Mouse (Mus musculus): ENCODE results near the gene Tmem185b. TPM values are rescaled to one million over a fixed set of nuclear protein-coding genes. Genes with fewer than 3 reads are reported as not detected.

The Tmem185b gene
- total and polyA plus RNA-seq, 3 experiments, result 25.2 to 35.8 TPM; not detected in 1

DNA sequence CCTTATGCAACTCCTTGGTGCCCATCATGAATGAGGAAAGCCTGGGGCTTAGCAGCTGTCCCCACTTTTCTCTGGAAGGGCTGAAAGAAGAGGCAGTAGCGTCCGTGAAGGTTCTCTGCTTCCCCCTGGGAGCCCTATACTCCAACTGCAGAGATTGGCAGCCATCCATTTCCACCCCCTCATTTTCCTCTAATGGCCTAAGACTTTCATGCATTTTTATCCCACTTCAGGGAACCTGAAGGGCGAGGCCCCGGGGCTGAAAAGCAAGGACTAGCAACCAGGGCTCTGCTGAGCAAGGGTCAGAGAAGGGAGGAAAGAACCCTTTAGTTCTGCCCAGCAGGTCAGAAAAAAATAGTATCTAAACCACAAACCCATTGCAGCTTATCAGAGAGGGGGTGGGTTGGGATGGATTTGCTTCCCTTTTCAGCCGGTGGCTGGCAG, 936 bp upstream of the Tmem185b start:
- Histone ChIP-seq H3K9ac (ENCODE audit: control insufficient read depth, low read depth, low read length, poor library complexity, severe bottlenecking) (peak overlapping the region; percentile 91), H3K4me3 (ENCODE audit: control insufficient read depth in 1 of 2, insufficient read depth in 1 of 2, low read depth in 2 of 2, low read length in 2 of 2) (peak overlapping the region; percentile 54 to 80)

GRCm38 (mm10) chr1:119530941-119531340, 5.0 kb downstream of the Tmem185b start:
- H3K4me1 ChIP-seq (ENCODE audit: control insufficient read depth in 1 of 2, insufficient read depth in 2 of 2, low read length in 2 of 2), result peaks cover 1 to 14% of the 10 kb centered on the region in 2 experiments; a peak in 3 of 4 replicates
- no peaks in the 10 kb centered on the region for H3K9me3 ChIP-seq (replicated peaks; ENCODE audit: insufficient read depth, low read length)
- no peak overlapping the region for H3K27ac ChIP-seq (ENCODE audit: control insufficient read depth, low read depth, low read length)
- H3K27me3 ChIP-seq (ENCODE audit: control insufficient read depth in 1 of 2, insufficient read depth in 2 of 2, low read length in 2 of 2), result no peaks in the 10 kb centered on the region
- H3K4me3 ChIP-seq (ENCODE audit: control insufficient read depth in 1 of 2, insufficient read depth in 1 of 2, low read depth in 2 of 2, low read length in 2 of 2), result no peak overlapping the region
- no peak for DNase-seq (ENCODE audit: low read depth, low spot score)
- peaks cover 17% of the 10 kb centered on the region for H3K79me2 ChIP-seq (ENCODE audit: control insufficient read depth, insufficient read depth, low read length, poor library complexity)
- TF ChIP-seq CHD2 (IDR thresholded peaks at IDR 0.05; ENCODE audit: low read length), result no peak
- no peak for TF ChIP-seq SIN3A (IDR thresholded peaks at IDR 0.05; ENCODE audit: low read length)
- TF ChIP-seq RCOR1 (IDR thresholded peaks at IDR 0.05; ENCODE audit: low read depth, low read length), result no peak
- TF ChIP-seq ELF1 (IDR thresholded peaks at IDR 0.05; ENCODE audit: low read depth, low read length), result no peak
- H3K9ac ChIP-seq (ENCODE audit: control insufficient read depth, low read depth, low read length, poor library complexity, severe bottlenecking), result no peak overlapping the region
- peaks cover 0 to 9% of the 10 kb centered on the region in 2 experiments; a peak in 2 of 4 replicates for H3K36me3 ChIP-seq (ENCODE audit: control insufficient read depth in 1 of 2, insufficient read depth in 2 of 2, low read length in 2 of 2)

More for the DNA sequence above, 936 bp upstream of the Tmem185b start:
- TF ChIP-seq ZMIZ1 (IDR thresholded peaks at IDR 0.05; ENCODE audit: low read depth, low read length), result no peak
- no peak for TF ChIP-seq HCFC1 (IDR thresholded peaks at IDR 0.05; ENCODE audit: low read depth, low read length)
- TF ChIP-seq MXI1 (IDR thresholded peaks at IDR 0.05; ENCODE audit: low read depth, low read length), result no peak
- no peak for TF ChIP-seq NELFE (IDR thresholded peaks at IDR 0.05; ENCODE audit: low read depth, low read length)
- peak; percentile 80 for TF ChIP-seq ZNF384 (IDR thresholded peaks at IDR 0.05; ENCODE audit: low read depth, low read length)
- TF ChIP-seq CHD2 (IDR thresholded peaks at IDR 0.05; ENCODE audit: low read length), result no peak
- no peak for TF ChIP-seq MAFK (IDR thresholded peaks at IDR 0.05; ENCODE audit: borderline replicate concordance, low read depth, low read length)
- no peak for TF ChIP-seq GABPA (IDR thresholded peaks at IDR 0.05; ENCODE audit: low read depth, low read length)
- TF ChIP-seq USF2 (IDR thresholded peaks at IDR 0.05; ENCODE audit: borderline replicate concordance in 1 of 2, insufficient read depth in 1 of 2, low read depth in 1 of 2, low read length in 2 of 2), result no peak
- TF ChIP-seq NRF1 (IDR thresholded peaks at IDR 0.05; ENCODE audit: insufficient read depth, low read depth, low read length, poor library complexity, severe bottlenecking), result no peak
- TF ChIP-seq ETS1 (IDR thresholded peaks at IDR 0.05; ENCODE audit: low read depth, low read length), result peak; percentile 22; the same call in 1 of the 2 replicates
- peak; percentile 59 for TF ChIP-seq RCOR1 (IDR thresholded peaks at IDR 0.05; ENCODE audit: low read depth, low read length)
- TF ChIP-seq USF1 (IDR thresholded peaks at IDR 0.05; ENCODE audit: low read depth, low read length), result no peak
- TF ChIP-seq POLR2AphosphoS2 (IDR thresholded peaks at IDR 0.05; ENCODE audit: low read length), result no peak
- TF ChIP-seq POLR2AphosphoS5 (IDR thresholded peaks at IDR 0.05; ENCODE audit: borderline replicate concordance, low read depth, low read length), result no peak
- no peak for TF ChIP-seq UBTF (IDR thresholded peaks at IDR 0.05; ENCODE audit: borderline replicate concordance, insufficient read depth, low read depth, low read length)
- no peak for TF ChIP-seq MAX (IDR thresholded peaks at IDR 0.05; ENCODE audit: low read length)
- TF ChIP-seq EP300 (IDR thresholded peaks at IDR 0.05; ENCODE audit: low read depth in 1 of 2, low read length in 2 of 2), result peak; percentile 4 to 54; a peak in 2 of 4 replicates
- TF ChIP-seq TAL1 (IDR thresholded peaks at IDR 0.05; ENCODE audit: low read length), result no peak
- no peak for TF ChIP-seq MYB (IDR thresholded peaks at IDR 0.05; ENCODE audit: low read depth, low read length)
- TF ChIP-seq GATA1 (IDR thresholded peaks at IDR 0.05; ENCODE audit: low read depth, low read length), result peak; percentile 68
- Histone ChIP-seq H3K4me1 (ENCODE audit: control insufficient read depth in 1 of 2, insufficient read depth in 2 of 2, low read length in 2 of 2) (peaks cover 1 to 29% of the 10 kb centered on the region in 2 experiments), H3K27me3 (ENCODE audit: control insufficient read depth in 1 of 2, insufficient read depth in 2 of 2, low read length in 2 of 2) (no peaks in the 10 kb centered on the region), H3K79me2 (ENCODE audit: control insufficient read depth, insufficient read depth, low read length, poor library complexity) (peaks cover 19% of the 10 kb centered on the region), H3K36me3 (ENCODE audit: control insufficient read depth in 1 of 2, insufficient read depth in 2 of 2, low read length in 2 of 2) (peaks cover 0 to 18% of the 10 kb centered on the region in 2 experiments; a peak in 3 of 4 replicates), H3K9me3 (replicated peaks; ENCODE audit: insufficient read depth, low read length) (no peaks in the 10 kb centered on the region), H3K27ac (ENCODE audit: control insufficient read depth, low read depth, low read length) (peak overlapping the region; percentile 62; the same call in 1 of the 2 replicates)
- peak; percentile 68 for DNase-seq (ENCODE audit: low read depth, low spot score)
